Mouse (Mus musculus) kidney, adult 2 months (tissue): ENCODE measurements around the gene Trim45. TPM values are rescaled to one million over a fixed set of nuclear protein-coding genes. Genes with fewer than 3 reads are reported as not detected.
A peak's percentile ranks its signal among the peaks of the same experiment; 100 is the strongest.

Experiments
- DNase-seq: peaks from one replicate; pipeline ENCODE4 v3.0.0; 2021
- H3K27ac ChIP-seq: fragments of 200-500 bp; 2 replicates; pipeline ENCODE4 v1.5.1; 2012; ENCODE audit warnings: low read depth, low read length, control low read depth, inconsistent platforms; ENCODE audit not compliant: insufficient read depth
- H3K27me3 ChIP-seq: fragments of 200-500 bp; replicated peaks from 2 replicates; pipeline ENCODE4 v1.6.1; 2012; ENCODE audit warnings: mild to moderate bottlenecking, moderate library complexity, low read length, inconsistent platforms; ENCODE audit not compliant: control insufficient read depth, insufficient read depth
- H3K36me3 ChIP-seq: fragments of 200-500 bp; 2 replicates; pipeline ENCODE4 v1.6.1; 2012; ENCODE audit warnings: mild to moderate bottlenecking, moderate library complexity, low read length, inconsistent platforms; ENCODE audit not compliant: control insufficient read depth, insufficient read depth
- H3K4me1 ChIP-seq: fragments of 200-500 bp; 2 replicates; pipeline ENCODE4 v1.6.1; 2011; ENCODE audit warnings: low read length; ENCODE audit not compliant: control insufficient read depth, insufficient read depth
- H3K4me3 ChIP-seq: fragments of 200-500 bp; 2 replicates; pipeline ENCODE4 v1.5.1; 2011; ENCODE audit warnings: mild to moderate bottlenecking, low read depth, low read length, control low read depth; ENCODE audit not compliant: insufficient read depth
- CTCF ChIP-seq: fragments of 200-500 bp; conservative IDR thresholded peaks from 2 replicates; pipeline ENCODE4 v1.5.1; 2011; ENCODE audit warnings: low read depth, mild to moderate bottlenecking, control low read depth, low read length, moderate library complexity, mixed read lengths; ENCODE audit not compliant: insufficient read depth, insufficient read length
- POLR2A ChIP-seq: fragments of 200-500 bp; IDR thresholded peaks from one replicate; pipeline ENCODE4 v1.6.1; 2011; ENCODE audit warnings: low read depth, low read length, control low read depth
- WGBS: fragments of 180-500 bp; shearing (Covaris S2); methylation state at CpG from one replicate; pipeline ENCODE4 v1.1.7; 2018; 5-methylcytosine and 5-hydroxymethylcytosine counted together
- polyA plus RNA-seq: library from polyadenylated mRNA; depleted of rRNA; stranded (reverse); fragments of >200 nt; gene quantifications from 2 replicates; pipeline ENCODE4 v1.2.3, GENCODE M21; 2012

The Trim45 gene
- polyA plus RNA-seq, 1 experiment = 1.7 TPM

- Histone ChIP-seq H3K4me3 (no peak overlapping the region), H3K27me3 (no peaks in the 10 kb centered on the region), H3K27ac (no peak overlapping the region), H3K36me3 (no peaks in the 10 kb centered on the region), H3K4me1 (no peaks in the 10 kb centered on the region)
- DNase-seq = no peak
- 55% methylated on average over 7 of the region's 7 CpGs for WGBS
- TF ChIP-seq CTCF (no peak), POLR2A (no peak)
Observed at GRCm38 (mm10) chr3:100911498-100912213, 10.3 kb upstream of the Trim45 start.

- TF ChIP-seq CTCF = 0 out of 2 replicates have a peak, but pooled peaks have one; percentile 14
- TF ChIP-seq POLR2A = no peak
- no peak overlapping the region for H3K27ac ChIP-seq
- H3K27me3 ChIP-seq = no peaks in the 10 kb centered on the region
- 12% methylated on average over 7 of the region's 7 CpGs for WGBS
- DNase-seq = peak; percentile 57
- H3K4me1 ChIP-seq = no peaks in the 10 kb centered on the region
- no peaks in the 10 kb centered on the region for H3K36me3 ChIP-seq
- H3K4me3 ChIP-seq = no peak overlapping the region
Observed at GRCm38 (mm10) chr3:100916844-100917243, 5.2 kb upstream of the Trim45 start.

- Histone ChIP-seq H3K4me3 (no peak overlapping the region), H3K4me1 (no peaks in the 10 kb centered on the region), H3K36me3 (no peaks in the 10 kb centered on the region), H3K27ac (no peak overlapping the region), H3K27me3 (no peaks in the 10 kb centered on the region)
- TF ChIP-seq CTCF (no peak), POLR2A (no peak)
- DNase-seq = no peak
- 78% methylated on average over 9 of the region's 9 CpGs for WGBS
Observed at GRCm38 (mm10) chr3:100920611-100921140, 1.3 kb upstream of the Trim45 start.

GRCm38 (mm10) chr3:100922506-100923375 lies 739 bp downstream of the Trim45 start:
- WGBS = 29% methylated on average over 28 of the region's 28 CpGs
- no peaks in the 10 kb centered on the region for H3K4me1 ChIP-seq
- no peaks in the 10 kb centered on the region for H3K27me3 ChIP-seq
- no peak overlapping the region for H3K27ac ChIP-seq
- no peak for DNase-seq
- TF ChIP-seq POLR2A (no peak), CTCF (no peak)
- no peaks in the 10 kb centered on the region for H3K36me3 ChIP-seq
- H3K4me3 ChIP-seq = peak overlapping the region; percentile 52

GRCm38 (mm10) chr3:100924065-100924732 lies 2.2 kb downstream of the Trim45 start:
- H3K4me3 ChIP-seq = no peak overlapping the region
- TF ChIP-seq POLR2A (no peak), CTCF (no peak)
- no peaks in the 10 kb centered on the region for H3K27me3 ChIP-seq
- no peaks in the 10 kb centered on the region for H3K4me1 ChIP-seq
- WGBS = 74% methylated on average over 6 of the region's 6 CpGs
- no peaks in the 10 kb centered on the region for H3K36me3 ChIP-seq
- DNase-seq = no peak
- H3K27ac ChIP-seq = no peak overlapping the region

GRCm38 (mm10) chr3:100925176-100925575 lies 3.2 kb downstream of the Trim45 start:
- TF ChIP-seq POLR2A (no peak), CTCF (no peak)
- 77% methylated on average over 16 of the region's 16 CpGs for WGBS
- Histone ChIP-seq H3K4me1 (no peaks in the 10 kb centered on the region), H3K36me3 (no peaks in the 10 kb centered on the region), H3K4me3 (no peak overlapping the region), H3K27me3 (no peaks in the 10 kb centered on the region), H3K27ac (no peak overlapping the region)
- no peak for DNase-seq
